Comparison of ENCODE assay signal across 8 mouse cellular contexts in genomic region chr4:141444451-141445327, GRCm38 (mm10). TPM values are rescaled to one million over a fixed set of nuclear protein-coding genes. Genes with fewer than 3 reads are reported as not detected.
DNase-seq lines count a peak whose midpoint lies in the region; ATAC-seq and TF ChIP-seq lines count a peak whose summit lies in the region.

Gene Zbtb17 (plus strand): TSS chr4:141444654.

- DNase-seq in ES-E14 (ENCODE audit: low read depth, low spot score), result peak; percentile 59
- DNase-seq in cerebellum, adult 11 months, result peak; percentile 83
- peak; percentile 93 to 95 for DNase-seq in heart, postnatal 14 days
- peak; percentile 42 for DNase-seq in large intestine, adult 2 months (ENCODE audit: low read depth, low spot score)
- peak; percentile 86 to 89 for DNase-seq in lung, adult 18-20 months

- no peaks in the 10 kb centered on the region for H3K9me3 ChIP-seq in ES-E14 (ENCODE audit: control insufficient read depth, insufficient read depth, low read depth, low read length)
- H3K9me3 ChIP-seq in forebrain, embryonic 15.5 days, result no peaks in the 10 kb centered on the region
- H3K9me3 ChIP-seq in neural tube, embryonic 14.5 days (ENCODE audit: control insufficient read depth, low read length), result no peaks in the 10 kb centered on the region

- H3K36me3 ChIP-seq in ES-E14 (ENCODE audit: control insufficient read depth, insufficient read depth, low read length, poor library complexity, severe bottlenecking), result peaks cover 5% of the 10 kb centered on the region; the same call in 1 of the 2 replicates
- peaks cover 26% of the 10 kb centered on the region for H3K36me3 ChIP-seq in forebrain, embryonic 15.5 days
- H3K36me3 ChIP-seq in neural tube, embryonic 14.5 days (ENCODE audit: control insufficient read depth, insufficient read depth, low read length), result peaks cover 24% of the 10 kb centered on the region
- no peaks in the 10 kb centered on the region for H3K36me3 ChIP-seq in testis, adult 2 months (ENCODE audit: control insufficient read depth, insufficient read depth, low read length)

- H3K4me2 ChIP-seq in forebrain, embryonic 15.5 days (replicated peaks), result peak within 1 kb of the TSS; percentile 80
- peak within 1 kb of the TSS; percentile 81 for H3K4me2 ChIP-seq in neural tube, embryonic 14.5 days (ENCODE audit: low read depth, low read length)

- under 1% methylated on average over 88 of the region's 102 CpGs for WGBS in forebrain, embryonic 15.5 days
- 1% methylated on average over 97 of the region's 102 CpGs for WGBS in large intestine, adult 2 months
- WGBS in neural tube, embryonic 14.5 days, result under 1% methylated on average over 62 of the region's 102 CpGs

- ATAC-seq in forebrain, embryonic 15.5 days (replicated peaks), result peak; percentile 94
- peak; percentile 95 for ATAC-seq in neural tube, embryonic 14.5 days (ENCODE audit: low read depth)

- 0 out of 2 replicates have a peak within 1 kb of the TSS, but pooled peaks have one; percentile 50 for H3K27ac ChIP-seq in ES-E14 (ENCODE audit: insufficient read depth, low read depth, low read length, poor library complexity, severe bottlenecking)
- H3K27ac ChIP-seq in forebrain, embryonic 15.5 days (replicated peaks), result peak within 1 kb of the TSS; percentile 83
- peak within 1 kb of the TSS; percentile 82 for H3K27ac ChIP-seq in neural tube, embryonic 14.5 days (ENCODE audit: low read depth, low read length)
- peak within 1 kb of the TSS; percentile 88 for H3K27ac ChIP-seq in testis, adult 2 months (ENCODE audit: control insufficient read depth, insufficient read depth, low read depth, low read length)

- TF ChIP-seq POLR2A in testis, adult 2 months (IDR thresholded peaks at IDR 0.05; ENCODE audit: control insufficient read depth, low read depth, low read length), result peak; percentile 70

- peak within 1 kb of the TSS; percentile 89 for H3K9ac ChIP-seq in ES-E14 (ENCODE audit: insufficient read depth, low read depth, low read length, poor library complexity, severe bottlenecking)
- H3K9ac ChIP-seq in forebrain, embryonic 15.5 days (replicated peaks), result peak within 1 kb of the TSS; percentile 88
- peak within 1 kb of the TSS; percentile 95 for H3K9ac ChIP-seq in neural tube, embryonic 14.5 days (replicated peaks; ENCODE audit: low read depth, low read length)

- intact Hi-C loops in heart, postnatal 14 days (cut with DNase I), result no loop called here

- TF ChIP-seq CTCF in testis, adult 2 months (IDR thresholded peaks at IDR 0.05; ENCODE audit: control insufficient read depth, insufficient read depth, insufficient replicate concordance, low read depth, low read length), result no peak

- no peaks in the 10 kb centered on the region for H3K27me3 ChIP-seq in forebrain, embryonic 15.5 days
- H3K27me3 ChIP-seq in neural tube, embryonic 14.5 days (ENCODE audit: control insufficient read depth, insufficient read depth, low read length), result no peaks in the 10 kb centered on the region
- no peaks in the 10 kb centered on the region for H3K27me3 ChIP-seq in testis, adult 2 months (ENCODE audit: control insufficient read depth, insufficient read depth, low read length)

- in situ Hi-C loops in ES-E14 (cut with MboI; ENCODE audit: low sequenced_read_pairs in 2 of 2, unreplicated experiment in 2 of 2), result no loop called here

- peak within 1 kb of the TSS; percentile 73 to 91 for H3K4me3 ChIP-seq in ES-E14 (ENCODE audit: insufficient read depth in 1 of 2, low read depth in 1 of 2, low read length in 2 of 2, poor library complexity in 1 of 2, severe bottlenecking in 1 of 2)
- peak within 1 kb of the TSS; percentile 79 for H3K4me3 ChIP-seq in forebrain, embryonic 15.5 days
- peak within 1 kb of the TSS; percentile 95 for H3K4me3 ChIP-seq in neural tube, embryonic 14.5 days (ENCODE audit: low read depth, low read length)
- H3K4me3 ChIP-seq in testis, adult 2 months (ENCODE audit: control insufficient read depth, low read depth, low read length), result peak within 1 kb of the TSS; percentile 96

- peaks cover 0 to 6% of the 10 kb centered on the region in 2 experiments; a peak in 1 of 4 replicates for H3K4me1 ChIP-seq in ES-E14 (ENCODE audit: control insufficient read depth in 2 of 2, insufficient read depth in 2 of 2, low read length in 2 of 2, poor library complexity in 1 of 2)
- H3K4me1 ChIP-seq in forebrain, embryonic 15.5 days, result peaks cover 25% of the 10 kb centered on the region
- H3K4me1 ChIP-seq in neural tube, embryonic 14.5 days (ENCODE audit: control insufficient read depth, insufficient read depth, low read length), result peaks cover 7% of the 10 kb centered on the region; the same call in 1 of the 2 replicates
- H3K4me1 ChIP-seq in testis, adult 2 months (ENCODE audit: control insufficient read depth, insufficient read depth, low read length), result peaks cover 8% of the 10 kb centered on the region

TF ChIP-seq in ES-E14, 5 proteins besides CTCF, POLR2A, EP300 and RAD21:
- TF ChIP-seq HCFC1 (IDR thresholded peaks at IDR 0.05; ENCODE audit: borderline replicate concordance, insufficient read depth, low read length) (peak; percentile 95), ZNF384 (IDR thresholded peaks at IDR 0.05; ENCODE audit: low read depth, low read length) (no peak)

RNA-seq across cellular contexts. Expression of gene Zbtb17, which starts in this region (rescaled TPM):
- total RNA-seq in ES-E14 (2012; rRNA removed), result 30.1 and 37.3 TPM in 2 replicates
- polyA plus RNA-seq in forebrain, embryonic 15.5 days (2015; fragmentation: Nextera tagmentation; extraction: Ambion mirVana), result 61.8 and 65.6 TPM in 2 replicates
- 10 to 100 TPM; 20.8 to 21.2 TPM for total RNA-seq in heart, postnatal 14 days (2021)
- 31.9 and 33.2 TPM in 2 replicates for polyA plus RNA-seq in large intestine, adult 2 months (2012; rRNA removed)
- 32.2 and 36.6 TPM in 2 replicates for polyA plus RNA-seq in neural tube, embryonic 14.5 days (2014; fragmentation: Nextera tagmentation; extraction: Ambion mirVana)
- 24.6 and 28.4 TPM in 2 replicates for polyA plus RNA-seq in testis, adult 2 months (2012; rRNA removed)

Comparison
In these comparisons a context has a peak if more than half of its experiments do, and no peak if none do; other contexts are left out.
1. Peak in every context shown above with its lines: DNase-seq, ATAC-seq, H3K4me3 ChIP-seq and H3K27ac ChIP-seq.
2. DNase-seq: peak in every context shown above with its lines; median percentile 94 in heart, postnatal 14 days; 88 in lung, adult 18-20 months; 83 in cerebellum, adult 11 months; 59 in ES-E14; 42 in large intestine, adult 2 months.